Mouse (Mus musculus): ENCODE data around the gene Hnrnpa3. TPM values are rescaled to one million over a fixed set of nuclear protein-coding genes. Genes with fewer than 3 reads are reported as not detected.

Gene Hnrnpa3
- polyA plus RNA-seq, 1 experiment from 2014 or later, result 194 TPM

GRCm38 (mm10) chr2:75669491-75670445 is 10.7 kb downstream of the Hnrnpa3 start:
- Histone ChIP-seq H3K27ac (no peak overlapping the region), H3K36me3 (replicated peaks) (peaks cover 6% of the 10 kb centered on the region), H3K4me3 (no peak overlapping the region), H3K27me3 (replicated peaks) (no peaks in the 10 kb centered on the region), H3K9me3 (no peaks in the 10 kb centered on the region), H3K9ac (no peak overlapping the region), H3K4me1 (no peaks in the 10 kb centered on the region), H3K4me2 (no peak overlapping the region)
- no peak for ATAC-seq (replicated peaks)
- 44% methylated on average over 14 of the region's 14 CpGs for WGBS

- ATAC-seq (replicated peaks), result no peak
- no peaks in the 10 kb centered on the region for H3K4me1 ChIP-seq
- 0 out of 2 replicates have a peak, but pooled peaks cover 3% of the 10 kb centered on the region for H3K36me3 ChIP-seq (replicated peaks)
- H3K9me3 ChIP-seq, result no peaks in the 10 kb centered on the region
- no peak overlapping the region for H3K9ac ChIP-seq
- H3K27ac ChIP-seq, result no peak overlapping the region
- no peak overlapping the region for H3K4me3 ChIP-seq
- H3K27me3 ChIP-seq (replicated peaks), result no peaks in the 10 kb centered on the region
- H3K4me2 ChIP-seq, result no peak overlapping the region
- 86% methylated on average over 6 of the region's 6 CpGs for WGBS
Observed at GRCm38 (mm10) chr2:75670446-75671336, 11.6 kb downstream of the Hnrnpa3 start.

GRCm38 (mm10) chr2:75671337-75671660 is 12.2 kb downstream of the Hnrnpa3 start:
- H3K27me3 ChIP-seq (replicated peaks), result no peaks in the 10 kb centered on the region
- H3K27ac ChIP-seq, result no peak overlapping the region
- no peak overlapping the region for H3K9ac ChIP-seq
- H3K4me3 ChIP-seq, result no peak overlapping the region
- H3K4me2 ChIP-seq, result no peak overlapping the region
- H3K9me3 ChIP-seq, result no peaks in the 10 kb centered on the region
- 96% methylated on average over 2 of the region's 2 CpGs for WGBS
- no peak for ATAC-seq (replicated peaks)
- H3K36me3 ChIP-seq (replicated peaks), result 0 out of 2 replicates have a peak, but pooled peaks cover 3% of the 10 kb centered on the region
- no peaks in the 10 kb centered on the region for H3K4me1 ChIP-seq

GRCm38 (mm10) chr2:75672561-75672960 is 13.5 kb downstream of the Hnrnpa3 start:
- Histone ChIP-seq H3K4me3 (no peak overlapping the region), H3K27me3 (replicated peaks) (no peaks in the 10 kb centered on the region), H3K27ac (no peak overlapping the region), H3K9ac (no peak overlapping the region), H3K36me3 (replicated peaks) (0 out of 2 replicates have a peak, but pooled peaks cover 3% of the 10 kb centered on the region), H3K4me1 (no peaks in the 10 kb centered on the region), H3K4me2 (no peak overlapping the region), H3K9me3 (no peaks in the 10 kb centered on the region)
- WGBS, result 84% methylated on average over 3 of the region's 3 CpGs
- ATAC-seq (replicated peaks), result no peak

GRCm38 (mm10) chr2:75676567-75676966 is 17.5 kb downstream of the Hnrnpa3 start:
- no peaks in the 10 kb centered on the region for H3K4me1 ChIP-seq
- no peak for ATAC-seq (replicated peaks)
- no peak overlapping the region for H3K9ac ChIP-seq
- H3K27ac ChIP-seq, result no peak overlapping the region
- H3K36me3 ChIP-seq (replicated peaks), result 0 out of 2 replicates have a peak, but pooled peaks cover 3% of the 10 kb centered on the region
- 64% methylated on average over 14 of the region's 14 CpGs for WGBS
- no peaks in the 10 kb centered on the region for H3K27me3 ChIP-seq (replicated peaks)
- no peaks in the 10 kb centered on the region for H3K9me3 ChIP-seq
- no peak overlapping the region for H3K4me3 ChIP-seq
- no peak overlapping the region for H3K4me2 ChIP-seq

GRCm38 (mm10) chr2:75679947-75680346 is 20.9 kb downstream of the Hnrnpa3 start:
- ATAC-seq (replicated peaks), result no peak
- H3K9ac ChIP-seq, result no peak overlapping the region
- WGBS, result 95% methylated on average over 8 of the region's 8 CpGs
- no peaks in the 10 kb centered on the region for H3K9me3 ChIP-seq
- H3K4me3 ChIP-seq, result no peak overlapping the region
- no peak overlapping the region for H3K27ac ChIP-seq
- no peak overlapping the region for H3K4me2 ChIP-seq
- no peaks in the 10 kb centered on the region for H3K36me3 ChIP-seq (replicated peaks)
- no peaks in the 10 kb centered on the region for H3K4me1 ChIP-seq
- H3K27me3 ChIP-seq (replicated peaks), result no peaks in the 10 kb centered on the region

GRCm38 (mm10) chr2:75681439-75681838 is 22.4 kb downstream of the Hnrnpa3 start:
- Histone ChIP-seq H3K4me1 (no peaks in the 10 kb centered on the region), H3K4me3 (no peak overlapping the region), H3K4me2 (no peak overlapping the region), H3K9me3 (no peaks in the 10 kb centered on the region), H3K36me3 (replicated peaks) (no peaks in the 10 kb centered on the region), H3K27ac (no peak overlapping the region), H3K9ac (no peak overlapping the region), H3K27me3 (replicated peaks) (no peaks in the 10 kb centered on the region)
- 75% methylated on average over 7 of the region's 7 CpGs for WGBS
- no peak for ATAC-seq (replicated peaks)

GRCm38 (mm10) chr2:75682978-75683709 is 24.1 kb downstream of the Hnrnpa3 start:
- Histone ChIP-seq H3K9me3 (no peaks in the 10 kb centered on the region), H3K4me3 (no peak overlapping the region), H3K27me3 (replicated peaks) (no peaks in the 10 kb centered on the region), H3K27ac (no peak overlapping the region), H3K4me1 (no peaks in the 10 kb centered on the region), H3K36me3 (replicated peaks) (no peaks in the 10 kb centered on the region), H3K4me2 (no peak overlapping the region), H3K9ac (no peak overlapping the region)
- WGBS, result 76% methylated on average over 15 of the region's 15 CpGs
- no peak for ATAC-seq (replicated peaks)

- 73% methylated on average over 3 of the region's 3 CpGs for WGBS
- Histone ChIP-seq H3K9me3 (no peaks in the 10 kb centered on the region), H3K4me1 (no peaks in the 10 kb centered on the region), H3K9ac (no peak overlapping the region), H3K27ac (no peak overlapping the region), H3K4me2 (no peak overlapping the region), H3K27me3 (replicated peaks) (no peaks in the 10 kb centered on the region), H3K4me3 (no peak overlapping the region), H3K36me3 (replicated peaks) (no peaks in the 10 kb centered on the region)
- no peak for ATAC-seq (replicated peaks)
Observed at GRCm38 (mm10) chr2:75684526-75684925, 25.5 kb downstream of the Hnrnpa3 start.

GRCm38 (mm10) chr2:75685458-75685861 is 26.4 kb downstream of the Hnrnpa3 start:
- ATAC-seq (replicated peaks), result no peak
- no peak overlapping the region for H3K4me3 ChIP-seq
- WGBS, result 84% methylated on average over 6 of the region's 6 CpGs
- H3K4me2 ChIP-seq, result no peak overlapping the region
- H3K4me1 ChIP-seq, result no peaks in the 10 kb centered on the region
- H3K27me3 ChIP-seq (replicated peaks), result no peaks in the 10 kb centered on the region
- no peak overlapping the region for H3K27ac ChIP-seq
- H3K36me3 ChIP-seq (replicated peaks), result no peaks in the 10 kb centered on the region
- H3K9me3 ChIP-seq, result no peaks in the 10 kb centered on the region
- H3K9ac ChIP-seq, result no peak overlapping the region

GRCm38 (mm10) chr2:75687040-75687749 is 28.1 kb downstream of the Hnrnpa3 start:
- Histone ChIP-seq H3K27ac (no peak overlapping the region), H3K9ac (no peak overlapping the region), H3K4me1 (no peaks in the 10 kb centered on the region), H3K36me3 (replicated peaks) (no peaks in the 10 kb centered on the region), H3K27me3 (replicated peaks) (no peaks in the 10 kb centered on the region), H3K4me3 (no peak overlapping the region), H3K4me2 (no peak overlapping the region), H3K9me3 (no peaks in the 10 kb centered on the region)
- 92% methylated on average over 10 of the region's 10 CpGs for WGBS
- ATAC-seq (replicated peaks), result no peak

Measured in midbrain, embryonic 15.5 days (tissue).